Mouse (Mus musculus) left cerebral cortex, postnatal 10 days (tissue): Measurements from ENCODE around the gene Ccdc12. TPM values are rescaled to one million over a fixed set of nuclear protein-coding genes. Genes with fewer than 3 reads are reported as not detected.

ENCODE experiments used
- DNase-seq, 2 experiments: peaks; one replicate each; pipeline ENCODE4 v3.0.0; 2021 to 2022; ENCODE audit warnings: low spot score in 2 of 2, mixed read lengths in 1 of 2; ENCODE audit errors: extremely low spot score in 1 of 2
- intact Hi-C: fragments of 180-260 bp; cut with DNase I; formaldehyde crosslinking; loops from one replicate; pipeline ENCODE4 v1.15.1; 2025
- total RNA-seq, 2 experiments: library from RNA; stranded (reverse); gene quantifications; 2 replicates each; pipeline ENCODE4 v1.2.3; 2021

The Ccdc12 gene
- total RNA-seq, 2 experiments from 2014 or later = 43.6 to 44.0 TPM

DNA sequence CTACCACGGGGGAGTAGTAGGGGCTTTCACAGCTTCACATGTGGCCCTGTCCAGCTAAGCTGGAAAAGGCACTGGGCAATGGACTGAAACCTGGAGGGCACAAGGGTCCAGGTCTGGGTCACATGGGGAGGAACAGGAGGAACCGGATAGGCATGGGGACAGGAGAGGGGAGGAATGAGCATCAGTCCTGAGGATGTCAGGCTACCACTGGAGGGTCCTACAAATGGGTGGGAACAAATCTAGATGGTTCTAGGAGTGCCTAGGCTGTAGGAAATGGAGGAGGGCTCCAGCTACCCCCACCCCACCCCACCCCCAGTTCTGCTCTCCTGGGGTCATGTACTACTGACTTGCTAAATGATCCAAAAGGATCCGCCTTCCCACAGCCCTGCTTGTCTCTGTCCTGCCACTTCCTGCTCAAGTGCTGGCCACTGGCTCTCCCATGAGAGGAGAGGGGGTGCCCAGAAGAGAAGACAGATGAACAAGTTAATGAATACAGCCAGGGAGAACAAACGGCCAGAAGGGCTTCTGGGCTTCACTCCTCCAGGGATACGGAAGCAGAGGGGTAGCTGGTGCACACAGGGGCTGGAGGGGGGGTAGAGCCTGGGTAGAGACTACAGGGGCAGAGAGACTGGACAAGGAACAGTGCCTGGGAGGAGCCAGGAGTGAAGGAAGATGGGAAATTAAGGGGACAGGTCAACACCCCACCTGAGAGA, 13.3 kb upstream of the Ccdc12 start:
- intact Hi-C loops = no loop called here
- DNase-seq = no peak

GRCm38 (mm10) chr9:110643787-110644186, 12.5 kb upstream of the Ccdc12 start:
- intact Hi-C loops = no loop called here
- no peak for DNase-seq

- intact Hi-C loops = no loop called here
These were observed 12.0 kb upstream of the Ccdc12 start for GRCm38 (mm10) chr9:110644295-110644694.

DNA sequence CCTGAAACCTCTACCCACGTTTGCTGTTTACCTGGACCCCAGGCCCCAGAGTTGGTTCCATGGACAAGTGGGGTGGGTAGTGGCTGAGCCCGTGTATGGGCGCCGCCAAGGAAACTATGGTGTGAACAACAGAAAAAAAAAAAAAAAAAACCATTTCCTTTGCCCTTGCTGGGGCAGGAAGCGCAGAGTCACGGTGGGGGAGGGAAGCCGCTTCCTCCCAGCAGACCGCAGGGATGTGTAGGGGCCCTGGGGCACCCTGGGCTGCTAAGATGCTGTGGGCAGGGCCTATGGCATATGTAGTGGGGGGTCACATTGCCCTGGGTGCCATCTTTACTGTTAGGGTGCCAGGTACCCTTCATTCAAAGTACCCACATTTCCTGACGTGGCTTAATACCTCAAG, 11.1 kb upstream of the Ccdc12 start:
- DNase-seq = peak in 1 of 2 experiments; percentile 48
- intact Hi-C loops = loop anchor here (5.0 kb wide), 1 partner anchor 47 kb away; no protein-coding TSS in a partner anchor

More at GRCm38 (mm10) chr9:110644295-110644694, 12.0 kb upstream of the Ccdc12 start:
- no peak for DNase-seq

- intact Hi-C loops = loop anchor here (5.0 kb wide), 1 partner anchor 43 kb away; no protein-coding TSS in a partner anchor
- DNase-seq = peak in 1 of 2 experiments; percentile 67
These were observed 6.5 kb upstream of the Ccdc12 start for GRCm38 (mm10) chr9:110649775-110650174.

DNA sequence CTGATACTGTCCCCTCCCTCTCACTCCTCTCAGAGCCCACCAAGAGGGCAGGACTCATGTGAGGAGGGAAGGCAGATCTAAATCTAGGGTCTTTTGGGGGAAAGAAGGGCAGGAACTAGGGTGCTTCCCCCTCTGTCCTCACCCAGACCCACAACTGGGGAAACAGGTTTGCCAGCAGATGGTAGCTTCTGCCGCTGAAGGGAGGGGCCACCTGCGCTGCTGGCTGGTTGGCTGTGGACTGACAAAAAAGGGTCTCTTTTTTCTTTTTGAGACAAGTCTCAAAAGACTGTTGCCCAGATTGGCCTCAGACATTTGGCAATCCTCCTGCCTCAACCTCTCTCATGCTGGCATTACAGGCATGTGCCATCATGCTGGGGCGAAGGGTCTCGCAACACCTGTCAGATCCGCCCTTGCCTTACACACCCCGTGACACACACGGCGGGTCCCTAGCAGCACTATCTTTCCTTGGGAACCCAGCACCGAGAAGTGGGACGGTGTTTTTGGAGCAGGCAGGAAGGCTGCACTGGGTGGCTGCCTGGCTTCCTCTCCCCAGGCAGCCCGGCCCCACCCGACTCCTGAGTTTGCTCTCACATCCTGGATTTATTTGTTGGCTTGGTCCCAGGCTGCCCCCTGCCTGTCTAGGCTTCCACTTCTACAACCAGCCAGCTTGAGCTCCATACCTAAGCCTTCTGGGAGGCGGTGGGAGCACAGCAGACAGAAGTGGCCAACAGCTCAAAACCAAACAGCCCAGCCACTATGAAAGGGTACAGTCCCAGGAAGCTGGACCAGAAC, 4.2 kb upstream of the Ccdc12 start:
- peak in 1 of 2 experiments; percentile 84 for DNase-seq
- intact Hi-C loops = no loop called here

DNA sequence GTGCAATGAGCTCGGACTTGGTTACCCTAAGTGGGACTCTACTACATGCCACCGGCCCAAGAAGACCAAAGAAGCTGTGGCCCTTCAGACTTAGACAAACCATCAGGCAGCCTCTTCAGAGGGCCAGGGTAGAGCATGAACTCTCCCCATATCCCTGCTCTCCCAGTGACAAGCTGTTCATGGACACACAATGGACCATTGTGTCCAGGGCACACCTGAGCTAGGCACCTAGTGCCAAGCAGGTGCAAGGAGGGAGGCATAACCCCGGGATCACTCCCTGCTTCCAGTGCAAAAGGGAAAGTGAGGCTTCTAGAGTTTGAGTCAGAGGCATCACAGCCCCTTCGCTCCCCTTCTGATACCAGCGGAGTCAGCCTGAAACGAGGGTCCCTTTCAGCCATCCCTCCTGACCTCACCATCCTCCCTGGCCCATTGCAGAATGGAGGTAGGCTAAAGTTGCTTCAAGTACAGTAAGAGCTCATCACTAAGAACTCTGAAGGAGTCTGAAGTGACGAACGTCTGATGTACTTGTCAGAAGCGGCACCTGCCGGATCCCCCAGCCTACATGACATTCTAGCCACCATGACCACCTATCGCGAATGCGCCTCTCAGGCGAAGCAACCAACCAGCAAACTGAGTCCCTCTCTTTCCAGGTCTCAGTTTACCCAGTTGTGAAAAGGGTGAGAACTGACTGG, 3.2 kb upstream of the Ccdc12 start:
- no peak for DNase-seq
- intact Hi-C loops = no loop called here

DNA sequence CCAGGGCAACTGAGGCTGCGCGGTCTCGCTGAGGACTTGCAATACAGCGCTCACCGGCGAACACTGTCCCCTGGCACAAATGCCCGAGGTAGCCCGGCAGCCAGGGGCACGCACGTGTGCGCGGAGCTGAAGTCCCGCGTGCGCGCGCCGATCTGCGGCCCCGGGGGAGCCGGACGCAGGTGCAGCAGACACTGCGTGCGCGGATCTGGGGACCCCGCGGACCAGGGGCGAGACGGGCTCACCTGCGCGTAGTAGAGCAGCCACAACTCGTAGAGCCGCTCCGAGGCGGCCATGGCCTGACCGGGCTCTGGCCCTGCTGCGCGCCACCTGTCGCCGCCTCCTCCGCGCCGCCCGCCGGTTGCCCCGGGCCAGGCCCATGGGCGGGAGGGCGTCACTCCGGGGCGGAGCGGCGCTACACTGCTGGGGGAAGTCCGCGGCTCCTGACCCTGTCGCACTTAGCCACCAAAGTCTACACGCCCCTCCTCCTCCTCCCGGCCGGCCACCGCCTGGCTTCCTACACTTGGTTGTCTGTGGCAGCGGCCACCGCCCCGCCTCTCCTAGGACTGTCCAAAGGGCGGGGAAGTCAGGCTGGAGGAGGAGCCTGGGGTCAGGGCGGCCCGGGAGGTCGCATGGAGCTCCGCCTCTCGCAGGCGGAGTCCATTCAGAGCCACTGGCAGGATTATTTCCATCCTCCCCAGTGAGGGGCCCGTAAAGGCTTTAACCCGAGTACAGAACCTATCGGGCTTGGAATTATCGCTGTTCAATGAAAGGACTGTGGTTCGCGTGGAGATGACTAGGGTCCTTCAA, 2.4 kb upstream of the Ccdc12 start, which contains the start of gene Nbeal2:
TSS of gene Nbeal2 (minus strand) at position 507 of the 807 bp plus-strand sequence.
- intact Hi-C loops = no loop called here

DNA sequence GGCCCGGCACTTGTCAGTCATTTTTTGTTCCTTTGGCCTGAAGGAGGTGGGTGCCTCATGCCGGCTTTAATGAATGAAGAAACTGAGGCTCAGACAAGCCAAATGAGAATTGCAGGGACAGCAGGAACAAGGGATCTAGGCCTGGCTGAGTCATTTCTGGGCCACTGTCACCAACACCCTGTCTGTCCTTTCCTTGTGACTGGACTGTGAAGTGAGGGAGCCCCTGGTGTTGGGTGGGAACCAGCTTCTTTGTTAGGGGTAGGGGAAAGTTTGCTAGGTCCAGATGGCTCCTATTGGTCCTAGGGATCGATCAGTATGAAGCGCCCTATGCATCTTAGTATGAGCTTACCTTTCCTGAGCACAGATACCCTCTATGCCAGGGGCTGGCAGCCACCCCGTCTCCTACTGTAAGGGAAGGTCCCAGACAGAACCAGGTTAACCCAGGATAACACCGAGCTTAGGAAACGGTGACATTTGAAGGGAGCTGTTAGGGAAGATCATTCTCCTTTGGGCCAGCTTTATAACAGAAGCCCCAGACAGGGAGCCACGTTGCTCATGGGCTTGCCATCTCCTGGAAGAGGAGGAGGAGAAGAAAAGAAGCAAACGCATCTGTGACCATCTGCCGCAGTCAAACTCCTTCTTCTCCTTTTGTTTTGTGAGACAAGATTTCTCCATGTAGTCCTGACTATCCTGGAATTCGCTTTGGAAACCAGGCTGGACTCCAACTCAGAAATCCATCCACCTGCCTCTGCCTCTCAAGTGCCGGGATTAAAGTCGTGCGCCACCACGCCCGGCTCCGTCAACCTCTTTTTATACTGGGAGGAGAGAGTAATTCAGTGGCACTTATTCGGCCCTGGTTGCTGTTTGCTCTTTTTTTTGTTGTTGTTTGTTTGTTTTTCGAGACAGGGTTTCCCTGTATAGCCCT, 1.3 kb upstream of the Ccdc12 start:
- intact Hi-C loops = no loop called here
- DNase-seq = no peak

More for the DNA sequence above, 2.4 kb upstream of the Ccdc12 start, which contains the start of gene Nbeal2:
- DNase-seq = peak; percentile 74 to 95

DNA sequence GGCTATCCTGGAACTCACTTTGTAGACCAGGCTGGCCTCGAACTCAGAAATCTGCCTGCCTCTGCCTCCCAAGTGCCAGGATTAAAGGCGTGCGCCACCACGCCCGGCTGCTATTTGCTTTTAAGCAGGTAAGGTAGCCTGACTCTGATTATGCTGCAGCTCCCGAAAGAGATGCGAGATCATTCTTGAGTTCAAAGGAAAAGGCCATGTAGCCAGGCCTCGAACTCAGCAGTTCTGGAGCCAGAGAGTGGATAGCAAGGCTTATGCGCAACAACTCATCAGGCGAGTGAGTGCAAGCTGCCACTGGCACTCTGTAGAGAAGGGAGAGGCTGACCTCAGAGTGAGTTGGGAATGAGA, 674 bp upstream of the Ccdc12 start:
- intact Hi-C loops = no loop called here
- DNase-seq = no peak

DNA sequence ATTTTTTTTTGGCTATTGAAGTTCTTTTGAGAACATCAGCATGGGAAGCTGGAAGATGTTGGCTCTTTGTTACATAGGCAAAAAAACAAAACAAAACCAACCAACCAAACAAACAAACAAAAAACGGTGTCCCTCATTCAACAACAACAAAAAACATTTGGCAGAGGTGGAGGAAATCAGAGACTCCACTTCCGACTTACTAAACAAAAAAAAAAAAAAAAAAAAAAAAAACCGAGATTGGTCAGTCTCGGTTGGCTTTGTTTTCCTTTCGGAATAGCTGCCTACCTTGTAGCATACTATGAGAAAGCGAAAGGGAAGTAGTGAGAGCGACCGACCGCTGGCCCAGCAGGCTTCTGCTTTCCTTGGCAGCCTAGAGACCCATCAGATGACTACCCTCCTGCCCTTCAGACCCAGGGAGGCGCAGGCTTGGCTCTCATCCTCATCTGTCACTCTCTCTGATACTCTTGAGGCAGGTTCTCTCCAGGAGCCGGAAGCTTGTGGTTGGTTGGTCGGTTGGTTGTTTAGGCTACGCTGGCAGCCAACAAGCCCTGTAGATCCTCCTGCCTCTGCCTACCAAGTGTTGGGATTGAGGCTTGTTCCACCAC, 1.3 kb downstream of the Ccdc12 start:
- DNase-seq = peak in 1 of 2 experiments; percentile 66
- intact Hi-C loops = no loop called here

GRCm38 (mm10) chr9:110659521-110659920, 3.2 kb downstream of the Ccdc12 start:
- intact Hi-C loops = no loop called here

DNA sequence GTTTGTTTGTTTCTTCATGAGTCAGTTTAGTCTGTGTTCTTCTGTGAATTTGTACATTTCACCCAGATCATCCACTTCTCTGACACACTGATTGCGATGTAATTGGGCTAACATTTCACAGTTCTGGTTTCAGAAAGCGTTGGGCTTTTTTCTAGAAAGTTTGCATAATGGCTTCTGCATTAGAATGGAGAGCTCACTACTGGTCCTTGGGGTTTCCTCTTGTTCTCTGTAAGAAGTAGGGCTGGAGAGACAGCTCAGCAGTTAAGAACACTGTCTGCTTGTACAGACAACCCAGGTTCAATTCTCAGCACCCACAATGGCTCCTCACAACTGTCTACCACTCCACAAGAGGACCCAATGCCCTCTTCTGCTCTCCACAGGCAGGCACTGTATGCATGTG, 3.9 kb downstream of the Ccdc12 start:
- no peak for DNase-seq
- intact Hi-C loops = no loop called here

More at GRCm38 (mm10) chr9:110659521-110659920, 3.2 kb downstream of the Ccdc12 start:
- DNase-seq = no peak

- intact Hi-C loops = no loop called here
- no peak for DNase-seq
These were observed 4.7 kb downstream of the Ccdc12 start for GRCm38 (mm10) chr9:110660856-110661612.

DNA sequence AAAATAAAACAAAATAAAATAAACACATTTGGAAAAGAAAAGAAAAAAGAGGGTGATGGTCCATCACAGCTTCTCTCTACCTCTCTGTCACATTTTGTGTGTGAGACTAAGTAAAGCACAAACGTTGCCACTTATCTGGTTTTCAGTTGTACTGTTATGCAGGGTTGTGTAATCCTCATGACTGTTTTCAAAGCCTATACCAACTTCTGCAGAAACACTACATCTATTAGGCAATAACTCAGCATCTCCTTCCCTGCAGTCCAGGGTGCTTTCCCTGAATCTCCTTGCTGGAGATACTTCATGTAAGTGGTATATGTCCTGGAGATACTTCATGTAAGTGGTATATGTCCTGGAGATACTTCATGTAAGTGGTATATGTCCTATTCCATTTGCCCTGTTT, 6.5 kb downstream of the Ccdc12 start:
- DNase-seq = no peak
- intact Hi-C loops = no loop called here

GRCm38 (mm10) chr9:110665912-110666311, 9.6 kb downstream of the Ccdc12 start:
- intact Hi-C loops = no loop called here
- DNase-seq = peak in 1 of 2 experiments; percentile 74
